Mouse (Mus musculus): ENCODE measurements around the gene Lce1a2. TPM values are rescaled to one million over a fixed set of nuclear protein-coding genes. Genes with fewer than 3 reads are reported as not detected.

Lce1a2 gene
- polyA plus RNA-seq, 1 experiment from 2014 or later, result not detected

DNA sequence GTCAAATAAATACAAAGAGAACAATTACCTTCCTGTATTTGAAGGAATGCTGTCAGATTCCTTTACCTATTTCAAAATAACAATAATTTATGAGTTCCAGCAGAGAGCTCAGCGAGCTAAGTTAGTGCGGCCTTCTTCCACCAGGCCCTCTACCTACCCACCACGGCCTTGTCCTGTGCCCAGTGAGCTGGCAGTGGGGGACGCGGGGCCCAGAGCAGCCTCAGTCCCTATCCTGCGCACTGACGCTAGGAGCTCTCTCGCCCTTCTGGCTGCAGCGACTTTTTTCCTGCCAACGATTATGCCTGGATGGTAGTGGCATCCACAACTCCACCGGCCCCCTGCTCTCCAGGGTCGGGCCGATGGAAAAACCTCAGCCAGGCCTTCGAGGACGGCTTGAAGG lies 30.3 kb downstream of the Lce1a2 start:
- WGBS, result 92% methylated on average over 15 of the region's 15 CpGs
- no peaks in the 10 kb centered on the region for H3K36me3 ChIP-seq (replicated peaks; ENCODE audit: control insufficient read depth, insufficient read depth)
- no peak for ATAC-seq (ENCODE audit: low FRiP score)
- H3K27me3 ChIP-seq (ENCODE audit: control insufficient read depth, insufficient read depth, low read length), result no peaks in the 10 kb centered on the region
- no peaks in the 10 kb centered on the region for H3K4me1 ChIP-seq (replicated peaks; ENCODE audit: control insufficient read depth, insufficient read depth, low read length)
- no peak overlapping the region for H3K4me3 ChIP-seq (replicated peaks; ENCODE audit: low read length)
- no peak overlapping the region for H3K27ac ChIP-seq
- no peak for DNase-seq (ENCODE audit: low spot score)
- H3K9me3 ChIP-seq (ENCODE audit: control insufficient read depth, low read length), result no peaks in the 10 kb centered on the region
- H3K4me2 ChIP-seq (replicated peaks), result no peak overlapping the region
- H3K9ac ChIP-seq, result no peak overlapping the region

DNA sequence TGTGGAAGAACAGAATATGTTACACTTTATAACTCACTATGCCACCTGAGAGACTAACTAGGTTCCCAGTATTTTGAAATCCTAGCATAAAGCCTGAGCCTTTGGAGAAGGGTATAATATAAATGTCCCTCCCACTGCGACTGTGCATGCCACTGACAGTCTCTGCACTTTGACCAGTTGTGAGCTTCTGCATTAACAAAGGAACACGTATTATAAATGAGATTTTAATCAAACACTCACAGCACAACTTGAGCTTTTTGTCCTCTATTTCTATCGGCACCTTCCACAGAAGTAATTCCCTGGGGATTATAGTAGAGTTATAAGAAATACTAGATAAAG lies 31.5 kb downstream of the Lce1a2 start:
- Histone ChIP-seq H3K27me3 (ENCODE audit: control insufficient read depth, insufficient read depth, low read length) (no peaks in the 10 kb centered on the region), H3K4me1 (replicated peaks; ENCODE audit: control insufficient read depth, insufficient read depth, low read length) (no peaks in the 10 kb centered on the region), H3K9ac (no peak overlapping the region), H3K27ac (no peak overlapping the region), H3K4me3 (replicated peaks; ENCODE audit: low read length) (no peak overlapping the region), H3K4me2 (replicated peaks) (no peak overlapping the region), H3K36me3 (replicated peaks; ENCODE audit: control insufficient read depth, insufficient read depth) (no peaks in the 10 kb centered on the region), H3K9me3 (ENCODE audit: control insufficient read depth, low read length) (no peaks in the 10 kb centered on the region)
- DNase-seq (ENCODE audit: low spot score) (no peak), ATAC-seq (ENCODE audit: low FRiP score) (no peak)
- WGBS, result 70% methylated on average over 3 of the region's 3 CpGs

DNA sequence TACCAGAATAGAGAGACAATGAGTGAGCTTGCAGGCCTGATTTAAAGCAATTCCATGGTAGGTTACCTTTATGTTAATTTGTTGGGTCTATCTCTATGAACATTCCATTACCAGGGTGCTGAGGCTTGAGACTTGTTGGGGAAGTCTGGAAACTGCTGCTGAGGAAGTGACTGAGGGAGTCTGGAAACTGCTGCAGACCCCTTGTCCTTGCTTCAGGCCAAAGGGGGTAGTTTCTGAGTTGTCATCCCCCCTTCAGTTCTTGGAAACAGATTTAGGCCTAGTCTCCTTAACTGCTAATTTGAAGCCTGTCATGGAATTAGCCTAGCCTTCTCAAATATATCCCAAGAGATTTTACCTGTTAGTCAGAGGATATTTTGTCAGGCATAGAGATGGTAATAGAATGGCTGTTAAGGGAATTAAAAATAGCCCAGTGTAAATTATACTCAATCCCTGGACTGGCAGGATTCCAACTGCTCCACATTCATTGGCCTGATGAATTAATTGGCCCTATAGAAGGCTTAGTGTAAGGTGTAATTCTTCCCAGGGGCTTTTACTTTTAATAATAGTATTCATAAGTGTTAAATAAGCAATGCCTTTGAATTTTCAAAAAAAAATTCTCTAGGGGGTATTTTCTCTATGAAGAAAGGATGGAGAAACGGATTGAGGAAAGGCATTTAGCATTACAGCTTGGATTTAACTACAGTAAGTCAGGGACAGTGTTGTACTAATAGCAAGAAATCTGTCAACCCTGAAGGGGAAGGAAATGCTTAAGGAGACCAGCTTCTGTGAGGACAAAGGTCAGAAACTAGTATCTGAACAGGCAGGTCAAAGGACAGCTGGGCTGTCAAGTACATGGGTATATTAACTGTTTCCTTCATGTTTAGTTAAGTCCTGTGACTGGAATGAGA lies 32.1 kb downstream of the Lce1a2 start:
- WGBS, result 35% methylated on average over 1 of the region's 1 CpGs
- no peak overlapping the region for H3K4me3 ChIP-seq (replicated peaks; ENCODE audit: low read length)
- H3K9me3 ChIP-seq (ENCODE audit: control insufficient read depth, low read length), result no peaks in the 10 kb centered on the region
- DNase-seq (ENCODE audit: low spot score) (no peak), ATAC-seq (ENCODE audit: low FRiP score) (peak; percentile 77; the same call in 1 of the 2 replicates)
- no peaks in the 10 kb centered on the region for H3K36me3 ChIP-seq (replicated peaks; ENCODE audit: control insufficient read depth, insufficient read depth)
- H3K27ac ChIP-seq, result no peak overlapping the region
- no peaks in the 10 kb centered on the region for H3K4me1 ChIP-seq (replicated peaks; ENCODE audit: control insufficient read depth, insufficient read depth, low read length)
- H3K4me2 ChIP-seq (replicated peaks), result no peak overlapping the region
- no peak overlapping the region for H3K9ac ChIP-seq
- H3K27me3 ChIP-seq (ENCODE audit: control insufficient read depth, insufficient read depth, low read length), result no peaks in the 10 kb centered on the region

DNA sequence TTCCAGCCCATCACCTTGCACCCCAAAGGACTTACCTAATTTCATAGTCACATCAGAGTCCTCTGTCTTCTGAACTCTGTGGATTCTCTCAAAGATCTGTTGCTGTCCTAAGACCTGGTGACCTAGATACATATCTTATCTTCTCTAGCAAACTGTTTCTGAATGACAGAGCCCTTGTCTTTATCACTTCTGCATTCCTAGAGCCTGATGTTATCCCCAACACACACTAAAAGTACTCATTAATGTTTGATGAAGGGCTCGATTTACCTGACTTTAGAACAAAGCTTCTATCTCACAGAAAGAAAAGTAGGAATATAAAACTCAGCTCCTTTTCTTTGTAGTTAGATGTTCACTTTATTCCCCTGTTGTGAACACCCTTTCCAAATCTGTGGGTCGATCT lies 48.6 kb downstream of the Lce1a2 start, which contains the start of gene Lce6a:
Gene Lce6a, minus strand, starts transcription at position 101 of the 400 bp plus-strand sequence.
- H3K27ac ChIP-seq, result no peak within 1 kb of the TSS
- ATAC-seq (ENCODE audit: low FRiP score), result no peak
- H3K4me1 ChIP-seq (replicated peaks; ENCODE audit: control insufficient read depth, insufficient read depth, low read length), result no peaks in the 10 kb centered on the region
- no peak within 1 kb of the TSS for H3K9ac ChIP-seq
- no peak within 1 kb of the TSS for H3K4me2 ChIP-seq (replicated peaks)
- H3K36me3 ChIP-seq (replicated peaks; ENCODE audit: control insufficient read depth, insufficient read depth), result no peaks in the 10 kb centered on the region
- H3K27me3 ChIP-seq (ENCODE audit: control insufficient read depth, insufficient read depth, low read length), result no peaks in the 10 kb centered on the region
- no peaks in the 10 kb centered on the region for H3K9me3 ChIP-seq (ENCODE audit: control insufficient read depth, low read length)
- H3K4me3 ChIP-seq (replicated peaks; ENCODE audit: low read length), result no peak within 1 kb of the TSS
- DNase-seq (ENCODE audit: low spot score), result no peak
- 86% methylated on average over 2 of the region's 2 CpGs for WGBS

Other genes starting within 250 kb of the Lce1a2 start
- 6.2 and 7.5 TPM in 2 replicates for gene Gm9774, start 240.9 kb downstream of the Lce1a2 start, polyA plus RNA-seq (2014; fragmentation: Nextera tagmentation; extraction: Ambion mirVana)
- not detected in 2 replicates for gene Sprr2k, start 237.7 kb downstream of the Lce1a2 start, polyA plus RNA-seq (2014; fragmentation: Nextera tagmentation; extraction: Ambion mirVana)
- gene Sprr1b, start 231.5 kb downstream of the Lce1a2 start, polyA plus RNA-seq (2014; fragmentation: Nextera tagmentation; extraction: Ambion mirVana), result not detected in 2 replicates
- not detected in 2 replicates for gene Sprr3, start 211.6 kb downstream of the Lce1a2 start, polyA plus RNA-seq (2014; fragmentation: Nextera tagmentation; extraction: Ambion mirVana)
- not detected in 2 replicates for gene Sprr1a, start 184.4 kb downstream of the Lce1a2 start, polyA plus RNA-seq (2014; fragmentation: Nextera tagmentation; extraction: Ambion mirVana)
- not detected in 2 replicates for gene Sprr4, start 169.8 kb downstream of the Lce1a2 start, polyA plus RNA-seq (2014; fragmentation: Nextera tagmentation; extraction: Ambion mirVana)
- not detected in 2 replicates for gene 2310046K23Rik, start 135.8 kb downstream of the Lce1a2 start, polyA plus RNA-seq (2014; fragmentation: Nextera tagmentation; extraction: Ambion mirVana)
- gene Ivl, start 96.6 kb downstream of the Lce1a2 start, polyA plus RNA-seq (2014; fragmentation: Nextera tagmentation; extraction: Ambion mirVana), result not detected in 2 replicates
- gene Smcp, start 81.3 kb downstream of the Lce1a2 start, polyA plus RNA-seq (2014; fragmentation: Nextera tagmentation; extraction: Ambion mirVana), result not detected in 2 replicates
- gene 2210017I01Rik, start 62.8 kb downstream of the Lce1a2 start, polyA plus RNA-seq (2014; fragmentation: Nextera tagmentation; extraction: Ambion mirVana), result not detected in 2 replicates
- gene Lce6a, start 48.7 kb downstream of the Lce1a2 start, polyA plus RNA-seq (2014; fragmentation: Nextera tagmentation; extraction: Ambion mirVana), result not detected in 2 replicates
- not detected in 2 replicates for gene Lce1a1, start 22.0 kb downstream of the Lce1a2 start, polyA plus RNA-seq (2014; fragmentation: Nextera tagmentation; extraction: Ambion mirVana)
- gene Lce1b, start 13.4 kb downstream of the Lce1a2 start, polyA plus RNA-seq (2014; fragmentation: Nextera tagmentation; extraction: Ambion mirVana), result not detected in 2 replicates
- gene Lce1c, start 8.9 kb upstream of the Lce1a2 start, polyA plus RNA-seq (2014; fragmentation: Nextera tagmentation; extraction: Ambion mirVana), result not detected in 2 replicates
- gene Lce1d, start 16.9 kb upstream of the Lce1a2 start, polyA plus RNA-seq (2014; fragmentation: Nextera tagmentation; extraction: Ambion mirVana), result not detected in 2 replicates
- gene Lce1e, start 38.8 kb upstream of the Lce1a2 start, polyA plus RNA-seq (2014; fragmentation: Nextera tagmentation; extraction: Ambion mirVana), result not detected in 2 replicates
- gene Lce1f, start 50.0 kb upstream of the Lce1a2 start, polyA plus RNA-seq (2014; fragmentation: Nextera tagmentation; extraction: Ambion mirVana), result not detected in 2 replicates
- gene Gm38119, start 68.8 kb upstream of the Lce1a2 start, polyA plus RNA-seq (2014; fragmentation: Nextera tagmentation; extraction: Ambion mirVana), result not detected in 2 replicates
- gene Lce1g, start 82.0 kb upstream of the Lce1a2 start, polyA plus RNA-seq (2014; fragmentation: Nextera tagmentation; extraction: Ambion mirVana), result not detected in 2 replicates
- not detected in 2 replicates for gene Lce1h, start 94.8 kb upstream of the Lce1a2 start, polyA plus RNA-seq (2014; fragmentation: Nextera tagmentation; extraction: Ambion mirVana)
- gene Lce1i, start 108.6 kb upstream of the Lce1a2 start, polyA plus RNA-seq (2014; fragmentation: Nextera tagmentation; extraction: Ambion mirVana), result not detected in 2 replicates
- not detected in 2 replicates for gene Lce1j, start 120.2 kb upstream of the Lce1a2 start, polyA plus RNA-seq (2014; fragmentation: Nextera tagmentation; extraction: Ambion mirVana)
- gene Lce1k, start 137.6 kb upstream of the Lce1a2 start, polyA plus RNA-seq (2014; fragmentation: Nextera tagmentation; extraction: Ambion mirVana), result not detected in 2 replicates
- gene Kprp, start 156.9 kb upstream of the Lce1a2 start, polyA plus RNA-seq (2014; fragmentation: Nextera tagmentation; extraction: Ambion mirVana), result not detected in 2 replicates
- not detected in 2 replicates for gene Lce1l, start 181.0 kb upstream of the Lce1a2 start, polyA plus RNA-seq (2014; fragmentation: Nextera tagmentation; extraction: Ambion mirVana)
- not detected in 2 replicates for gene 2310050C09Rik, start 199.9 kb upstream of the Lce1a2 start, polyA plus RNA-seq (2014; fragmentation: Nextera tagmentation; extraction: Ambion mirVana)